Comparison of ENCODE assay signal across 8 mouse cellular contexts in genomic region chr1:40768606-40769005, GRCm38 (mm10). TPM values are rescaled to one million over a fixed set of nuclear protein-coding genes. Genes with fewer than 3 reads are reported as not detected.
DNase-seq lines count a peak whose midpoint lies in the region; ATAC-seq and TF ChIP-seq lines count a peak whose summit lies in the region.

No protein-coding gene starts in this region.

- WGBS in spleen, adult 2 months = 29% methylated on average over 6 of the region's 6 CpGs
- WGBS in limb, embryonic 10.5 days = 30% methylated on average over 6 of the region's 6 CpGs

- no peak overlapping the region for H3K4me3 ChIP-seq in spleen, adult 2 months (ENCODE audit: extremely low read depth, insufficient read depth, insufficient read length)
- no peak overlapping the region for H3K4me3 ChIP-seq in limb, embryonic 10.5 days

- peak; percentile 92 for ATAC-seq in common myeloid progenitor, adult 5-6 weeks (replicated peaks; ENCODE audit: low read depth, poor library complexity, severe bottlenecking)

- TF ChIP-seq POLR2A in spleen, adult 2 months (IDR thresholded peaks at IDR 0.05; ENCODE audit: low read depth, low read length) = no peak

- no peaks in the 10 kb centered on the region for H3K9me3 ChIP-seq in limb, embryonic 10.5 days (replicated peaks)

- H3K27me3 ChIP-seq in spleen, adult 2 months (ENCODE audit: control insufficient read depth, insufficient read depth, low read length) = no peaks in the 10 kb centered on the region
- no peaks in the 10 kb centered on the region for H3K27me3 ChIP-seq in limb, embryonic 10.5 days (ENCODE audit: low read depth, poor library complexity, severe bottlenecking)

- H3K27ac ChIP-seq in spleen, adult 2 months (ENCODE audit: insufficient read depth, low read length) = no peak overlapping the region
- no peak overlapping the region for H3K27ac ChIP-seq in limb, embryonic 10.5 days

- TF ChIP-seq CTCF in spleen, adult 2 months (IDR thresholded peaks at IDR 0.05; ENCODE audit: extremely low read depth, insufficient read depth, insufficient read length, insufficient replicate concordance) = peak; percentile 18; the same call in 1 of the 2 replicates

- intact Hi-C loops in heart, postnatal 36 days (cut with DNase I) = loop anchor here (1.0 to 5.0 kb wide), 3 partner anchors 86 to 189 kb away; partner anchors contain the start of gene Slc9a2

- peak; percentile 6 for DNase-seq in cerebellum, adult 8-10 months
- DNase-seq in cerebellum, adult 9-10 months = no peak
- peak in 1 of 2 experiments; percentile 6 for DNase-seq in spleen, adult 2 months (ENCODE audit: low read depth in 1 of 2, low spot score in 2 of 2)
- no peak for DNase-seq in spleen, adult 12 weeks (ENCODE audit: low spot score)
- DNase-seq in heart, postnatal 36 days = peak; percentile 6 to 52
- DNase-seq in limb, embryonic 10.5 days (ENCODE audit: low spot score) = peak; percentile 58
- DNase-seq in right cerebral cortex, postnatal 4 days = peak; percentile 42

- H3K36me3 ChIP-seq in spleen, adult 2 months (ENCODE audit: control insufficient read depth, insufficient read depth, low read length) = no peaks in the 10 kb centered on the region
- H3K36me3 ChIP-seq in limb, embryonic 10.5 days = no peaks in the 10 kb centered on the region; the same call in 1 of the 2 replicates

- no peaks in the 10 kb centered on the region for H3K4me1 ChIP-seq in spleen, adult 2 months (ENCODE audit: control insufficient read depth, insufficient read depth, insufficient read length)
- no peaks in the 10 kb centered on the region for H3K4me1 ChIP-seq in limb, embryonic 10.5 days

RNA-seq across cellular contexts. Expression of gene Mfsd9, which starts 21.9 kb away (rescaled TPM):
- 0.83 and 1.00 TPM in 2 replicates for polyA plus RNA-seq in spleen, adult 2 months (2012; rRNA removed)
- 1.6 and 2.0 TPM in 2 replicates for total RNA-seq in common myeloid progenitor, adult 5-6 weeks (2017)
- total RNA-seq in heart, postnatal 36 days (2021) = 1 to 10 TPM in 1 of 2 experiments, under 1 TPM in 1; 0.78 to 1.1 TPM
- 2.1 and 3.4 TPM in 2 replicates for polyA plus RNA-seq in limb, embryonic 10.5 days (2016; fragmentation: Nextera tagmentation; extraction: Ambion mirVana)

RNA-seq across cellular contexts. Expression of gene Tmem182, which starts 36.8 kb away (rescaled TPM):
- polyA plus RNA-seq in spleen, adult 2 months (2012; rRNA removed) = 0.02 and 0.07 TPM in 2 replicates
- not detected in 2 replicates for total RNA-seq in common myeloid progenitor, adult 5-6 weeks (2017)
- 100 to 1,000 TPM; 161 to 172 TPM for total RNA-seq in heart, postnatal 36 days (2021)
- 0.09 TPM in 1 of 2 replicates, not detected in the other for polyA plus RNA-seq in limb, embryonic 10.5 days (2016; fragmentation: Nextera tagmentation; extraction: Ambion mirVana)

Comparison
In these comparisons a context has a peak if more than half of its experiments do, and no peak if none do; other contexts are left out.
1. DNase-seq: peak in cerebellum, adult 8-10 months (single experiment), heart, postnatal 36 days (2 of 2), limb, embryonic 10.5 days (single experiment) and right cerebral cortex, postnatal 4 days (single experiment); none in cerebellum, adult 9-10 months (single experiment) and spleen, adult 12 weeks (single experiment).
2. RNA of gene Tmem182, which starts 36.8 kb away (total RNA-seq): 161 to 172 TPM in heart, postnatal 36 days; not detected in common myeloid progenitor, adult 5-6 weeks; every median in the first group is over 100 times any median in the second.